Mouse (Mus musculus) kidney, postnatal 0 days (tissue): ENCODE results near the gene Rab35. TPM values are rescaled to one million over a fixed set of nuclear protein-coding genes. Genes with fewer than 3 reads are reported as not detected.
A peak's percentile ranks its signal among the peaks of the same experiment; 100 is the strongest.

Experiments
- ATAC-seq: fragments of 200-750 bp; cut with Nextera tagmentation; replicated peaks from 2 replicates; pipeline ENCODE4 v1.8.0; 2017; ENCODE audit warnings: low read depth, moderate number of reproducible peaks, moderate TSS enrichment, moderate library complexity; ENCODE audit not compliant: low FRiP score
- DNase-seq: peaks from one replicate; pipeline ENCODE4 v3.0.0-alpha.2; 2016; ENCODE audit warnings: low spot score
- H3K27ac ChIP-seq: fragments of 300-500 bp; sonication (generic); 2 replicates; pipeline ENCODE4 v1.5.1; 2014; ENCODE audit warnings: mild to moderate bottlenecking
- H3K27me3 ChIP-seq: fragments of 300-500 bp; sonication (generic); 2 replicates; pipeline ENCODE4 v1.6.1; 2014; ENCODE audit warnings: low read length, mixed read lengths; ENCODE audit not compliant: insufficient read depth
- H3K36me3 ChIP-seq: fragments of 300-500 bp; sonication (generic); 2 replicates; pipeline ENCODE4 v1.6.1; 2014; ENCODE audit warnings: low read length, mixed read lengths; ENCODE audit not compliant: insufficient read depth
- H3K4me1 ChIP-seq: fragments of 300-500 bp; sonication (generic); replicated peaks from 2 replicates; pipeline ENCODE4 v1.6.1; 2014; ENCODE audit warnings: antibody characterized with exemption, low read length, mixed read lengths; ENCODE audit not compliant: insufficient read depth
- H3K4me2 ChIP-seq: fragments of 300-500 bp; sonication (generic); 2 replicates; pipeline ENCODE4 v1.6.1; 2014; ENCODE audit warnings: mild to moderate bottlenecking, low read length, moderate library complexity, mixed read lengths
- H3K4me3 ChIP-seq: fragments of 300-500 bp; sonication (generic); replicated peaks from 2 replicates; pipeline ENCODE4 v1.5.1; 2014; ENCODE audit warnings: low read depth, low read length
- H3K9ac ChIP-seq: fragments of 300-500 bp; sonication (generic); 2 replicates; pipeline ENCODE4 v1.6.1; 2014; ENCODE audit warnings: low read depth, low read length
- H3K9me3 ChIP-seq: fragments of 300-500 bp; sonication (generic); replicated peaks from 2 replicates; pipeline ENCODE4 v1.6.1; 2016; ENCODE audit warnings: low read length, inconsistent platforms, mixed read lengths
- CTCF ChIP-seq: IDR thresholded peaks from 2 replicates; pipeline ENCODE4 v1.5.1; 2016; ENCODE audit warnings: antibody characterized with exemption, low read depth, mild to moderate bottlenecking, moderate library complexity
- WGBS: fragments of 180-500 bp; shearing (Covaris S2); extraction: QIAGEN DNeasy Blood & Tissue Kit; methylation state at CpG from one replicate; pipeline ENCODE4 v1.1.7; 2014; 5-methylcytosine and 5-hydroxymethylcytosine counted together
- polyA plus RNA-seq: library from polyadenylated mRNA; unstranded; fragments of >200 nt; fragmentation: Nextera tagmentation; extraction: Ambion mirVana; gene quantifications from 2 replicates; pipeline ENCODE4 v1.2.1, GENCODE M21; 2015

Gene Rab35
- polyA plus RNA-seq, result 17.2 and 18.5 TPM in 2 replicates

- DNase-seq, result peak; percentile 97
- Histone ChIP-seq H3K27ac (peak within 1 kb of the TSS; percentile 88), H3K9me3 (no peaks in the 10 kb centered on the region), H3K4me3 (peak within 1 kb of the TSS; percentile 87), H3K4me1 (peaks cover 15% of the 10 kb centered on the region), H3K27me3 (no peaks in the 10 kb centered on the region), H3K4me2 (peak within 1 kb of the TSS; percentile 90), H3K36me3 (no peaks in the 10 kb centered on the region), H3K9ac (peak within 1 kb of the TSS; percentile 89)
- TF ChIP-seq CTCF, result no peak
- peak; percentile 83 for ATAC-seq
- under 1% methylated on average over 56 of the region's 125 CpGs for WGBS
These were observed at the start of gene Rab35 for GRCm38 (mm10) chr5:115631505-115632357. TSS of gene Rab35 (plus strand) at chr5:115631908.

GRCm38 (mm10) chr5:115585616-115586015 is 46.1 kb upstream of the Rab35 start:
- no peak for DNase-seq
- no peak overlapping the region for H3K4me3 ChIP-seq
- no peaks in the 10 kb centered on the region for H3K4me1 ChIP-seq
- H3K36me3 ChIP-seq, result peaks cover 87% of the 10 kb centered on the region
- no peaks in the 10 kb centered on the region for H3K27me3 ChIP-seq
- no peak overlapping the region for H3K9ac ChIP-seq
- 79% methylated on average over 12 of the region's 12 CpGs for WGBS
- H3K9me3 ChIP-seq, result peaks cover 7% of the 10 kb centered on the region; the same call in 1 of the 2 replicates
- H3K27ac ChIP-seq, result no peak overlapping the region
- no peak overlapping the region for H3K4me2 ChIP-seq
- no peak for TF ChIP-seq CTCF
- no peak for ATAC-seq

DNA sequence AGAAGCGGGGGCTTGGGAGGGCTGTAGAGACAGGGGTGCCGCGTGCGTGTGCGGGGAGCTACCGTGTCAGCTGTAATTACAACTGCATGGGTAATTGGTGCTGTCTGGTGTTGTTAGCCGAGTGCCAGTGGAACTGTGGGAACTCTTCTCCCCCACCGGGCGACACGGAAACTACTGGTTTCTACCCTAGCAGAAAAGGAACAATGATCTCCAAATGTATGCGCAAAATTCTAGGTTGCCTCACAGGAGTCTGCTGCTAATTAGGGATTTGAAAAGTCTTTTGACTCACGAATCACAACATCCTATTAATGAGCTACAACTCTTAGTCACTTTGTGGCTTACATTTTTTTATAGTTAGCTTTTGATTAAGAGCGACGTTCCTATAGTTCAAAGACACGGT is 45.5 kb upstream of the Rab35 start:
- Histone ChIP-seq H3K27me3 (no peaks in the 10 kb centered on the region), H3K27ac (no peak overlapping the region), H3K4me2 (no peak overlapping the region), H3K4me3 (no peak overlapping the region), H3K9me3 (peaks cover 7% of the 10 kb centered on the region; the same call in 1 of the 2 replicates), H3K9ac (no peak overlapping the region), H3K36me3 (peaks cover 87% of the 10 kb centered on the region), H3K4me1 (no peaks in the 10 kb centered on the region)
- TF ChIP-seq CTCF, result no peak
- no peak for ATAC-seq
- WGBS, result 87% methylated on average over 15 of the region's 15 CpGs
- no peak for DNase-seq

GRCm38 (mm10) chr5:115586780-115587179 is 44.9 kb upstream of the Rab35 start:
- 95% methylated on average over 2 of the region's 2 CpGs for WGBS
- H3K36me3 ChIP-seq, result peaks cover 87% of the 10 kb centered on the region
- no peak overlapping the region for H3K27ac ChIP-seq
- TF ChIP-seq CTCF, result no peak
- no peak overlapping the region for H3K9ac ChIP-seq
- no peak overlapping the region for H3K4me2 ChIP-seq
- no peak overlapping the region for H3K4me3 ChIP-seq
- H3K9me3 ChIP-seq, result peaks cover 7% of the 10 kb centered on the region; the same call in 1 of the 2 replicates
- DNase-seq, result no peak
- ATAC-seq, result no peak
- H3K4me1 ChIP-seq, result no peaks in the 10 kb centered on the region
- no peaks in the 10 kb centered on the region for H3K27me3 ChIP-seq

DNA sequence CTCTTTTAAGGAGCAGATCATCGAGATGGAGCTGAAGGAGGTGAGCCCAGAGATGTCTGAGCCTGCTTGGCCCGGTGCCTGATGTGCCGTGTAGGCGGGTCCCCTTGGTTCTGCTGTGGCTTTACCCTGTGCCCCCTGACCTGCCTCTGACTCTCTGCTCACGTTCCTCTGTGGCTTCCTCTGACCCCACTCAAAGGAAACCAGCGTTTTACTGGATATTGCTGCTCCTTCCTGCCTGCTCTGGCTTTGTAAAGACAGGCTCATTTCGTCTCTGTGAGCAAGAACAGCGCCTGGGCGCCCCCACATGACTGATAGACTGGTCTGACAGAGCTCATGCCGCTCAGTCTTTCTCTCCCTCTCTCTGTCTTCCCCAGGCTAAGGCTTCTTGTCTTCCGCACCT is 40.7 kb upstream of the Rab35 start:
- Histone ChIP-seq H3K4me3 (no peak overlapping the region), H3K9ac (no peak overlapping the region), H3K4me1 (no peaks in the 10 kb centered on the region), H3K36me3 (peaks cover 84% of the 10 kb centered on the region), H3K9me3 (no peaks in the 10 kb centered on the region), H3K4me2 (no peak overlapping the region), H3K27ac (no peak overlapping the region), H3K27me3 (no peaks in the 10 kb centered on the region)
- 0 out of 2 replicates have a peak, but pooled peaks have one; percentile 3 for TF ChIP-seq CTCF
- DNase-seq (peak; percentile 3), ATAC-seq (no peak)
- 74% methylated on average over 11 of the region's 11 CpGs for WGBS

- Histone ChIP-seq H3K9me3 (no peaks in the 10 kb centered on the region), H3K36me3 (peaks cover 84% of the 10 kb centered on the region), H3K27ac (no peak overlapping the region), H3K4me1 (no peaks in the 10 kb centered on the region), H3K4me3 (no peak overlapping the region), H3K4me2 (no peak overlapping the region), H3K9ac (no peak overlapping the region), H3K27me3 (no peaks in the 10 kb centered on the region)
- no peak for DNase-seq
- no peak for TF ChIP-seq CTCF
- WGBS, result 90% methylated on average over 2 of the region's 2 CpGs
- ATAC-seq, result no peak
These were observed 40.2 kb upstream of the Rab35 start for GRCm38 (mm10) chr5:115591506-115591905.
